Mouse (Mus musculus) embryonic facial prominence, embryonic 10.5 days (tissue): ENCODE data around the gene Gm49337. TPM values are rescaled to one million over a fixed set of nuclear protein-coding genes. Genes with fewer than 3 reads are reported as not detected.

Source experiments
- DNase-seq: peaks from one replicate; pipeline ENCODE4 v3.0.0-alpha.2; 2017; ENCODE audit warnings: low spot score
- H3K27ac ChIP-seq: fragments of 300-500 bp; sonication (generic); replicated peaks from 2 replicates; pipeline ENCODE4 v1.5.1; 2016; ENCODE audit warnings: mild to moderate bottlenecking
- H3K27me3 ChIP-seq: fragments of 300-500 bp; sonication (generic); replicated peaks from 2 replicates; pipeline ENCODE4 v1.6.1; 2016; ENCODE audit warnings: low read depth, mild to moderate bottlenecking; ENCODE audit not compliant: poor library complexity, severe bottlenecking
- H3K36me3 ChIP-seq: fragments of 300-500 bp; sonication (generic); replicated peaks from 2 replicates; pipeline ENCODE4 v1.6.1; 2016; ENCODE audit warnings: mild to moderate bottlenecking, moderate library complexity
- H3K4me1 ChIP-seq: fragments of 300-500 bp; sonication (generic); 2 replicates; pipeline ENCODE4 v1.6.1; 2016
- H3K4me3 ChIP-seq: fragments of 300-500 bp; sonication (generic); 2 replicates; pipeline ENCODE4 v1.5.1; 2016; ENCODE audit warnings: mild to moderate bottlenecking, moderate library complexity
- H3K9me3 ChIP-seq: fragments of 300-500 bp; sonication (generic); 2 replicates; pipeline ENCODE4 v1.6.1; 2016; ENCODE audit warnings: mild to moderate bottlenecking
- WGBS: fragments of 180-500 bp; shearing (Covaris S2); methylation state at CpG from one replicate; pipeline ENCODE4 v1.1.7; 2016; 5-methylcytosine and 5-hydroxymethylcytosine counted together
- polyA plus RNA-seq: library from polyadenylated mRNA; unstranded; fragments of >200 nt; fragmentation: Nextera tagmentation; extraction: Ambion mirVana; gene quantifications from 2 replicates; pipeline ENCODE4 v1.2.1, GENCODE M21; 2016

Gm49337 gene
- polyA plus RNA-seq, 1 experiment from 2014 or later, result not detected

DNA sequence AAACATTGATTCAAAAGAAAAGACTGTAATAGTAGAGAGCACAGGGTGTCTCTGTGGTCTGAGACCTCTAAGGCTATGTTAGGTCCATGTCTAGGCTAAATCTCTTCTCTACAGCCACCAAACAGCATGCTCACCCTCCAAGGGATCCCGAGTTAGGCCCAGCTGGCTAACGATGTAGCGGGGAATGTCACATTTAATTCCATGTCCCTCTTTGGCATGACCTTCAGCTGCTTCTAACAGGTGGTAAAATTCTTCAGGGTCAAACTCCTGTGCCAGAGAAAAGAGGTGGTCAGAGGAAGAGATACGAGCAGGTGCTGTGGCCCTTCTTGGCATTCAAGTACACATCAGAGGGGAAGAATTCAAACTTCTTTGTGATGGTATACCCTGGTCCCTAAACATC lies 144.4 kb downstream of the Gm49337 start:
- Histone ChIP-seq H3K27ac (no peak overlapping the region), H3K4me3 (no peak overlapping the region), H3K36me3 (peaks cover 97% of the 10 kb centered on the region), H3K4me1 (no peaks in the 10 kb centered on the region), H3K9me3 (no peaks in the 10 kb centered on the region), H3K27me3 (no peaks in the 10 kb centered on the region)
- 90% methylated on average over 4 of the region's 4 CpGs for WGBS
- no peak for DNase-seq

DNA sequence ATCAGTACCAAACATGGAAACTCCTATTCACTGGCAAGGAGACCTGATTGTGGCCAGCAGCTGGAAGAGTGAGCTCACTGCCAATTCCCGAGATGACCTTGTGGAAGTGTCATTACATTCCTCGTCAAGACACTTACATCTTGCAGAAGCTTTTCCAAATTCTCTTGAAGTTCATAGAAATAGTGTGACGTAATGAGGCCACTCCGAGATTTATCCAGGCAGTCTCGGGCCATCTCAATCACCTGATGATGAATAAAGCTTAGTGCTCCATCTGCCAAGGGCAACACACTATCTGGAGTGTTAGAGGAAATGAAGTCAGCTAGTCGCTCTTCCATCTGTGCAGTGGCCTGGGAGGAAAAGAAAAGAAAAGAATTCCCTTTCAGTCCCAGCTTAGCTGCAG lies 148.9 kb downstream of the Gm49337 start:
- Histone ChIP-seq H3K4me1 (no peaks in the 10 kb centered on the region), H3K9me3 (no peaks in the 10 kb centered on the region), H3K27me3 (no peaks in the 10 kb centered on the region), H3K4me3 (no peak overlapping the region), H3K36me3 (peaks cover 96% of the 10 kb centered on the region), H3K27ac (no peak overlapping the region)
- WGBS, result 92% methylated on average over 6 of the region's 6 CpGs
- no peak for DNase-seq

DNA sequence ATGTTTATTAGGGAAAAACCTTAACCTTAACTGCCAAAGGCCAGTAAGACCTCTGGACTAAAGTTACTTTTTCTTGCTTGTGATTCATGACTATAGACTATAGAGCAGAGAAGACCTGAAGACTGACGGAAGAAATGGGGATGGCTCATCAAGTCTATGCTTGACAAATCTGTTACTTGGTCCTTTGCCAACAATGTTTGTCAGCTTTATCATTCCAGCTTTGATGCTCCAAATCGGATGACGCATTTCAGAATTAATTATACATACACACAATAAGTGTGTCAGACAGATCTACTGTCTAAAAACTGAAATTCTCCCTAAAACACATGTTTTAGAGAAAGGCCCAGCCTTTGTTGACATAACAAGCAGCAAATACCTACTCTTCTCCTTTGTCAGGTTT lies 156.1 kb downstream of the Gm49337 start:
- 96% methylated on average over 3 of the region's 3 CpGs for WGBS
- H3K4me3 ChIP-seq, result no peak overlapping the region
- H3K4me1 ChIP-seq, result no peaks in the 10 kb centered on the region
- no peaks in the 10 kb centered on the region for H3K27me3 ChIP-seq
- H3K27ac ChIP-seq, result no peak overlapping the region
- H3K36me3 ChIP-seq, result peaks cover 70% of the 10 kb centered on the region
- no peak for DNase-seq
- H3K9me3 ChIP-seq, result no peaks in the 10 kb centered on the region

DNA sequence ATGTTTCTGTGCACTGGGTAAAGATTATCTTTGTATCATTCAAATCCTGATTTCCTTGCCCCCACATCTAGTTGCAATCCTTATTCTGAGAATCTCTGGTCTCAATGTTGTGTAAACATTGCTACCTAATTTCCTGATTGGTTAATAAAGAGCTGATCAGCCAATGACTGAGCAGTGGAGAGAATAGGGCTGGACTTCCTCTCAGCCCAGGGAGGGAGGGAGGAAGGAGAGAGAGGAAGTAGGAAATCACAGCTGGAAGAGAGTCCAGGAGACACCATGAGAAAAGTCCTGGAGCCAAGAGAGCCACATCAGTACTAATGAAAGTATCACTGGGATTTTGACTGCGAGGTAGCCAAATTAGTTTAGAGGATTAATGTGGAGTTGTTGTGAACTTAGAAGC lies 163.1 kb downstream of the Gm49337 start:
- H3K4me3 ChIP-seq, result no peak overlapping the region
- 89% methylated on average over 1 of the region's 1 CpGs for WGBS
- no peaks in the 10 kb centered on the region for H3K9me3 ChIP-seq
- H3K36me3 ChIP-seq, result peaks cover 6% of the 10 kb centered on the region; the same call in 1 of the 2 replicates
- no peaks in the 10 kb centered on the region for H3K27me3 ChIP-seq
- H3K4me1 ChIP-seq, result no peaks in the 10 kb centered on the region
- no peak overlapping the region for H3K27ac ChIP-seq
- DNase-seq, result no peak

DNA sequence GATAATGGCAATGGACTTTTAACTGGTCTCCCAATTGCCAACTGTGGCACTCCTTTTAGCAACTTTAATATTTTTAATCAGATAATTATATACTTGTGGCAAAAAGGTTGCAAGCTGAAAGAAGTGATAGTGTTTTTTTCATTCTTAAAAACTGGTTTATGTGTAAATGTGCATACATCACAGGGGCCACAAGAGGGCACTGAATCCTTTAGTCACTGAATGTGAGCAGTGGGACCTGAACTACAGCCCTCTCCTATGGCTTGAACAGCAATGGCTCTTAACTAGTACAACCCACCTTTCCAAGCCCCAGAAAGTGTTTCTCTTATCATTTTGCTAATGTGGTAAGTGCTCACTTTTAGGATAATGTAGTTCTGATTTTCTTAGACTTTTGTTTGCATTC lies 168.9 kb downstream of the Gm49337 start:
- Histone ChIP-seq H3K4me1 (no peaks in the 10 kb centered on the region), H3K27me3 (no peaks in the 10 kb centered on the region), H3K27ac (no peak overlapping the region), H3K36me3 (no peaks in the 10 kb centered on the region), H3K9me3 (no peaks in the 10 kb centered on the region), H3K4me3 (no peak overlapping the region)
- DNase-seq, result peak; percentile 41

Other genes with a start within 250 kb of the Gm49337 start
- 1.7 and 2.5 TPM in 2 replicates for gene Dmbx1, start 233.5 kb upstream of the Gm49337 start, polyA plus RNA-seq
- 2.3 and 2.4 TPM in 2 replicates for gene Faah, start 155.5 kb upstream of the Gm49337 start, polyA plus RNA-seq
- 18.2 and 18.7 TPM in 2 replicates for gene Nsun4, start 119.5 kb upstream of the Gm49337 start, polyA plus RNA-seq
- gene Uqcrh, start 98.3 kb upstream of the Gm49337 start, polyA plus RNA-seq, result 449 and 463 TPM in 2 replicates
- gene Lrrc41, start 98.1 kb upstream of the Gm49337 start, polyA plus RNA-seq, result 76.2 and 76.9 TPM in 2 replicates
- 77.2 and 81.1 TPM in 2 replicates for gene Rad54l, start 49.7 kb upstream of the Gm49337 start, polyA plus RNA-seq
- 57.6 and 61.4 TPM in 2 replicates for gene Pomgnt1, start 49.5 kb upstream of the Gm49337 start, polyA plus RNA-seq
- gene Lurap1, start 22.0 kb upstream of the Gm49337 start, polyA plus RNA-seq, result 1.7 and 2.2 TPM in 2 replicates
- gene Tspan1, start 5.8 kb upstream of the Gm49337 start, polyA plus RNA-seq, result 0.11 and 0.24 TPM in 2 replicates
- gene 1700042G07Rik, start within 50 bp of the Gm49337 start, polyA plus RNA-seq, result not detected in 2 replicates
- 43.7 and 45.7 TPM in 2 replicates for gene Pik3r3, start 48.2 kb downstream of the Gm49337 start, polyA plus RNA-seq